Mouse (Mus musculus) heart, adult 2 months (tissue): ENCODE measurements at regions not wholly inside any gene's neighbourhood (a gene's known extent, or its start where the extent isn't known, plus 50 kb on each side); places are given as distances from the start of the nearest gene placed in this dataset.
A peak's percentile ranks its signal among the peaks of the same experiment; 100 is the strongest.

Experiments used
- DNase-seq, 2 experiments: peaks; one replicate each; pipeline ENCODE4 v3.0.0; 2021
- H3K27ac ChIP-seq: fragments of 200-600 bp; 2 replicates; pipeline ENCODE4 v1.8.1; 2022
- H3K27me3 ChIP-seq: fragments of 200-500 bp; 2 replicates; pipeline ENCODE4 v1.6.1; 2012; ENCODE audit warnings: mild to moderate bottlenecking, low read length, inconsistent platforms, mixed read lengths; ENCODE audit not compliant: control insufficient read depth, insufficient read depth
- H3K36me3 ChIP-seq: fragments of 200-500 bp; 2 replicates; pipeline ENCODE4 v1.6.1; 2012; ENCODE audit warnings: low read length, inconsistent platforms; ENCODE audit not compliant: control insufficient read depth, insufficient read depth
- H3K4me1 ChIP-seq: fragments of 200-500 bp; 2 replicates; pipeline ENCODE4 v1.6.1; 2011; ENCODE audit warnings: low read length; ENCODE audit not compliant: control insufficient read depth, insufficient read depth
- H3K4me3 ChIP-seq: fragments of 200-600 bp; 2 replicates; pipeline ENCODE4 v1.8.1; 2022
- H3K79me2 ChIP-seq: fragments of 200-500 bp; replicated peaks from 2 replicates; pipeline ENCODE4 v1.6.1; 2012; ENCODE audit warnings: mild to moderate bottlenecking, inconsistent platforms, low read length, moderate library complexity, mixed read lengths; ENCODE audit not compliant: control insufficient read depth, insufficient read depth
- H3K9ac ChIP-seq: fragments of 200-500 bp; 2 replicates; pipeline ENCODE4 v1.6.1; 2012; ENCODE audit warnings: low read depth, mild to moderate bottlenecking, control low read depth, inconsistent platforms, low read length, mixed read lengths
- CTCF ChIP-seq: fragments of 200-600 bp; IDR thresholded peaks from 2 replicates; pipeline ENCODE4 v1.8.1; 2022; ENCODE audit warnings: antibody characterized with exemption, mild to moderate bottlenecking, moderate library complexity
- EP300 ChIP-seq: fragments of 200-500 bp; IDR thresholded peaks from 2 replicates; pipeline ENCODE4 v1.6.1; 2011; ENCODE audit warnings: low read depth, low read length, control low read depth; ENCODE audit not compliant: insufficient read depth
- POLR2A ChIP-seq: fragments of 200-500 bp; IDR thresholded peaks from 2 replicates; pipeline ENCODE4 v1.6.1; 2011; ENCODE audit warnings: mild to moderate bottlenecking, low read depth, low read length, control low read depth; ENCODE audit not compliant: insufficient read depth
- WGBS: fragments of 180-500 bp; shearing (Covaris S2); methylation state at CpG from one replicate; pipeline ENCODE4 v1.1.7; 2018; 5-methylcytosine and 5-hydroxymethylcytosine counted together
- intact Hi-C: fragments of 180-260 bp; cut with DNase I; formaldehyde crosslinking; loops from one replicate; pipeline ENCODE4 v1.15.1; 2025

DNA sequence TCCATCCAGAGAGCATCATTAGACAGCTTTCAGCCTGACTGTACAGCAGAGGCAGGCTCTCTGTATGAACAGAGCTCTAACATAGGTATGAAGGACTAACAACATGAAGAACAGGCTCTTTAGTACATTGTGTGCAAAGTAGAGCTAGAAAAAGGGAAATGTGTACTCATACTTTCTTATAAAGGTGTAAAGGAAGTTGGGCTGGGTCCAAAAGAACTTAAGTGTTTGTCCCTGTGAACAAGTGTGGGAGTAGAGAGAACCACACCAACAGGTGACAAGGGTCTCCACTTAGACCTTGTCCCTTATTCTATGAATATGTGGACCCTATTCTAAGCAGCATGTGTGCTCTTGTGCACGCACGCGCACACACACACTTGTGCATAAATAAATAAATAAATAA, 127.0 kb downstream of the Zfp706 start:
- intact Hi-C loops, result no loop called here
- no peak for TF ChIP-seq CTCF
- no peak for TF ChIP-seq POLR2A
- TF ChIP-seq EP300, result no peak
- Histone ChIP-seq H3K27me3 (no peaks in the 10 kb centered on the region), H3K36me3 (no peaks in the 10 kb centered on the region), H3K9ac (no peak overlapping the region), H3K79me2 (no peaks in the 10 kb centered on the region), H3K4me1 (peaks cover 9% of the 10 kb centered on the region), H3K27ac (no peak overlapping the region), H3K4me3 (no peak overlapping the region)
- no peak for DNase-seq
- WGBS, result 100% methylated on average over 3 of the region's 3 CpGs

DNA sequence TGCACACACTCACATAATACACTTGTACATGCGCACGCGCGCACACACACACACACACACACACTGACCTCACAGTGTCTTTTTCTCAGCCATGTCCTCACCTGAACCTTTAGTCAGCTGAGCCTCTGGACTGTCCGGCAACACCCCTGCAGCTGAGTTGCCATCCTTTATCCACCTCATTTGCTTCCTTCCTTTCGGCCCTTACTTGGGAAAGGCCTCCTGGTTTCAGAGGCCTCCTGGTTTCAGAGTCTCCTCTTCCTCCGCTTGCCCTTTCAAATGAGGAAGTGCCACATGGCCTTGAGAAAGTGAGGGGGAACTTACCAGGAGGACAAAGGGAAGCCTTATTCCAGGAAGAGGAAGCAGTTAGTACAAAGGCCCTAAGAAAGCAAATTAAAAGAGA, 128.0 kb downstream of the Zfp706 start:
- no peak overlapping the region for H3K4me3 ChIP-seq
- TF ChIP-seq EP300, result 0 out of 2 replicates have a peak, but pooled peaks have one; percentile 22
- no peak for TF ChIP-seq POLR2A
- H3K27ac ChIP-seq, result no peak overlapping the region
- no peaks in the 10 kb centered on the region for H3K27me3 ChIP-seq
- DNase-seq, result peak in 1 of 2 experiments; percentile 17
- peaks cover 7% of the 10 kb centered on the region for H3K4me1 ChIP-seq
- intact Hi-C loops, result loop anchor here (5.0 kb wide), 2 partner anchors 52 to 87 kb away; no protein-coding TSS in a partner anchor
- H3K9ac ChIP-seq, result no peak overlapping the region
- WGBS, result 78% methylated on average over 7 of the region's 7 CpGs
- H3K36me3 ChIP-seq, result no peaks in the 10 kb centered on the region
- no peaks in the 10 kb centered on the region for H3K79me2 ChIP-seq

DNA sequence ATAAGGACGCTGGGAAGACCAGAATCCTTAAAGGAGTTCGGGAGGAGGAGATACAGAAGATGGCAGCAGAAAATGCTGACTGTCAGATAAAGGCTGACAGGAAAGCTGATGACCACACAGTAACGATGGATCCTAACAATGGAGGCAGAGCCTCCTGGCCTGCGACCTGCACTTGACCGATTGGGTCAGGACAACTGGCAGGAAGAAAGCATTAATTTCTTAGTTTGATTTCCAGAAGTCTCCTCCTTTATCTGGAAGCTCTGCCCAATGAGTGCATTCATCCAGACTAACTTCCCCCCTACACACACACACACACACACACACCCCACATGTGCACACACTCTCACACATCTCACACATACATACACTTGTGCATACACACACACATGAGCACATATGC, 128.6 kb downstream of the Zfp706 start:
- H3K79me2 ChIP-seq, result no peaks in the 10 kb centered on the region
- TF ChIP-seq POLR2A, result no peak
- TF ChIP-seq EP300, result no peak
- TF ChIP-seq CTCF, result no peak
- no peak for DNase-seq
- H3K4me1 ChIP-seq, result peaks cover 7% of the 10 kb centered on the region
- no peak overlapping the region for H3K4me3 ChIP-seq
- 51% methylated on average over 5 of the region's 5 CpGs for WGBS
- no peak overlapping the region for H3K9ac ChIP-seq
- no peak overlapping the region for H3K27ac ChIP-seq
- no peaks in the 10 kb centered on the region for H3K27me3 ChIP-seq
- intact Hi-C loops, result loop anchor here (5.0 kb wide), 2 partner anchors 52 to 87 kb away; no protein-coding TSS in a partner anchor
- H3K36me3 ChIP-seq, result no peaks in the 10 kb centered on the region

DNA sequence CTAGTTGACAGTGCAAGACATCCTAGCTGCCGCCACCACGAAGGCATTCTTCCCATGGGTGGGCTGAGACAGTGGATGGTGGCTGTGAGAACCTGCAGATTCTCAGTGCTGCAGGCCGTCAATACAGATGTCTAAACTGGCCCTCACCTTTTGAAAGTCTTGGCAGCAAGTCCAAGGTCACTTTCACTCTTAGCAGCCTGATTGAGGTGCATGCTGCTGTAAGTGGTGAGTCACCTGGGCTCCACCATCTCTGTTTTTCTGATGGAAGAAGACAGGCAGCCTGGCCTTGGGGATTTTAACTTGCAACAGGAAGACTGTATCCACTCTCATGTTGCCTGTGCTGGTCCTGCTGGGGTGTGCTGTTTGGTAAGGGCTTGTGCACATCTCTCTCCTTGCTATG, 129.3 kb downstream of the Zfp706 start:
- H3K79me2 ChIP-seq, result no peaks in the 10 kb centered on the region
- no peak overlapping the region for H3K27ac ChIP-seq
- intact Hi-C loops, result loop anchor here (5.0 kb wide), 2 partner anchors 51 to 86 kb away; no protein-coding TSS in a partner anchor
- no peaks in the 10 kb centered on the region for H3K27me3 ChIP-seq
- H3K4me1 ChIP-seq, result peaks cover 7% of the 10 kb centered on the region
- 73% methylated on average over 3 of the region's 3 CpGs for WGBS
- no peak overlapping the region for H3K4me3 ChIP-seq
- no peaks in the 10 kb centered on the region for H3K36me3 ChIP-seq
- H3K9ac ChIP-seq, result no peak overlapping the region
- no peak for DNase-seq
- no peak for TF ChIP-seq CTCF
- no peak for TF ChIP-seq EP300
- no peak for TF ChIP-seq POLR2A

DNA sequence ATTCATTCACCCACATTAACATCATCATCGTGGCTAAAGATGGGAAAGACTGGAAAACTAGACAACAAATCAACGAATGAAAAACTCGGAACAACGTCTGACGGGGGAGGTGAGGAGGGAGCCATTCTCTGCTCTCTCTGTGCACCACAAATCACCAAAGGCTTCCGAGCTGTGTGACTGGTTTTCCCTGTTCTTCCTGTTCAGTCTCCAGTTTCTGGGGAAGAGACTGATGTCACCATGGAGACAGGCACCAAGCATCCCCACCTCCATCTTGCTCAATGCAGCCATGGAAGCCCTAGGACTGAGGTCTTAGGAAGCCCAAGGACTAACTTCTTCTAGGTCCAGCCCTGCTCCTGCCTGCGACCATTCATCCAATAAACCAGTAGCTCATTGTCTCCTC, 130.1 kb downstream of the Zfp706 start:
- H3K4me1 ChIP-seq, result peaks cover 10% of the 10 kb centered on the region
- TF ChIP-seq POLR2A (no peak), CTCF (no peak), EP300 (no peak)
- no peak overlapping the region for H3K4me3 ChIP-seq
- no peaks in the 10 kb centered on the region; the same call in 1 of the 2 replicates for H3K36me3 ChIP-seq
- H3K9ac ChIP-seq, result no peak overlapping the region
- DNase-seq, result no peak
- H3K27me3 ChIP-seq, result no peaks in the 10 kb centered on the region
- H3K27ac ChIP-seq, result no peak overlapping the region
- 88% methylated on average over 7 of the region's 7 CpGs for WGBS
- intact Hi-C loops, result loop anchor here (5.0 kb wide), 2 partner anchors 50 to 85 kb away; no protein-coding TSS in a partner anchor
- no peaks in the 10 kb centered on the region for H3K79me2 ChIP-seq

DNA sequence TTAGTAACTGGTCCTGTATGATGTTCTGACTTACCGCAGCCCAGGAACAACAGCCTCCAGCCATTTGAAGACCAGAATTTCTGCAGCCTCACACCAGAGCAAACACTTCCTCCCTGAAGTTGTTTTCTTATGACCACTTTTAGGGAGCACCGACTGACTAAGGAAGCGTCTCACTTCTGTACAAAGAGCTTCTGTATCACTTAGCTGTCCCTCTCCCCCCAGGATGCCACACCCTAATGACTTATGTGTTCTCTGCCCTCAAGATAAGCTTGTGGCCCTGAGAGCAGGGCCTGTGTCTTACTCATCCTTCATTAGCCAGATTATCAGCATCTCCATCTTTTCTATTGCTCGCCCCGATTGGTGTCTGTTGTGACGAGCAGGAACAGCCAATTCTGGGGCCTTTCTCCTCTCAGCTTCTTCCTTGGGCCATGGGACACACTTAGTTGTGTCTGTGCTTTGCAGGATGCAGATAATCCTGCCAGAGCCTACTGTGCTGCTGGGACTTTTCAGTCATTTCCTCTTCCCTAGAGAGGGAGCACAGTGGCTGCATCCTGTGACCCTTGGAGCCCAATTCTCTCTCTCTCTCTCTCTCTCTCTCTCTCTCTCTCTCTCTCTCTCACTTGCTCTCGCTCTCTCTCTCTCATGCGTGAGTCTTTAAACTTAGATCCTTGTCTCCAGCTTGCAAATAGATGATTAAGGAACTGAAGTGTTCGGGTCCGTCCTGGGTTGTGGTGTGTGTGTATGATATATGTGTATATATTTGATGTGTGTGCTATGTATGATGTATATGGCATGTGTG, 131.4 kb downstream of the Zfp706 start:
- intact Hi-C loops, result loop anchor here (5.0 kb wide), 2 partner anchors 49 to 84 kb away; no protein-coding TSS in a partner anchor
- Histone ChIP-seq H3K36me3 (no peaks in the 10 kb centered on the region; the same call in 1 of the 2 replicates), H3K9ac (no peak overlapping the region), H3K27me3 (no peaks in the 10 kb centered on the region), H3K79me2 (no peaks in the 10 kb centered on the region), H3K27ac (peak overlapping the region; percentile 20), H3K4me3 (no peak overlapping the region), H3K4me1 (peaks cover 10% of the 10 kb centered on the region)
- WGBS, result 48% methylated on average over 10 of the region's 10 CpGs
- peak in 1 of 2 experiments; percentile 23 for DNase-seq
- no peak for TF ChIP-seq EP300
- TF ChIP-seq CTCF, result no peak
- no peak for TF ChIP-seq POLR2A
